ENCODE assay signal across 24 mouse cellular contexts in the genomic region with DNA sequence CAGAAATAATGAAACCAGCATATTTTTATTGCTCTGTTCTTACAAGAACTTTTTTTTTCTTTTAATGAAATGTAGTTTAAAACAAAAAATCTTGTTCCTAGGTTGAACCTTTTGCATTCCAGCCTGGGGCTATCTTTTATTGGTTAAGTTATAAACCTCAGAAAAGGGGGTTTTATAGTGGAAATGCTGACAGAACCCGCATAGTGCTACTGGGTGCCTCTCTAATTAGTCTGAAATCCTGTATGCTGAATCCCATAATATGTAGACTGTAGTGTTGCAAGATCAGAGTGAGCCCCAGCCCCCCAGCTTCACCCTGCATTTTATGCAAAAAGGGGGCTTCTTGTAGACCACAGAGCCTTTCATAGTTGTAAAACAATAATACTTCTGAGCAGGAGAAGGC.
"Had no signal": no experiment of that assay in that cellular context is flagged by ENCODE, and none has a peak within 500 bp of the region (broad histone marks: within the 10 kb centered on the region; RNA-seq: fewer than 3 reads in every experiment).

No protein-coding gene starts in this region.

- H3K27ac ChIP-seq: gastrocnemius, adult 2 months; heart, embryonic 10.5 days; hindbrain, embryonic 10.5 days; hindbrain, embryonic 12.5 days; hindbrain, embryonic 14.5 days; intestine, embryonic 15.5 days; layer of hippocampus, adult 2 months; left cerebral cortex, adult 2 months; liver, embryonic 12.5 days; liver, embryonic 14.5 days had no signal

- H3K4me1 ChIP-seq: heart, embryonic 12.5 days; intestine, embryonic 15.5 days; liver, embryonic 12.5 days had no signal

- H3K4me2 ChIP-seq: heart, embryonic 12.5 days; hindbrain, embryonic 12.5 days; hindbrain, embryonic 14.5 days; intestine, embryonic 15.5 days; limb, embryonic 15.5 days; liver, embryonic 12.5 days had no signal

- H3K27me3 ChIP-seq: heart, embryonic 12.5 days; hindbrain, embryonic 12.5 days; intestine, embryonic 15.5 days; limb, embryonic 15.5 days; liver, embryonic 12.5 days had no signal

- DNase-seq: gastrocnemius, adult 2 months; gastrocnemius, postnatal 10 days; gastrocnemius, postnatal 25 days; heart, postnatal 10 days; heart, postnatal 4 days; kidney, adult 18-20 months; kidney, adult 8-10 months; kidney, postnatal 10 days; kidney, postnatal 25 days; kidney, postnatal 4 days had no signal

- H3K9ac ChIP-seq: heart, embryonic 12.5 days; hindbrain, embryonic 12.5 days; hindbrain, embryonic 14.5 days; intestine, embryonic 15.5 days; limb, embryonic 15.5 days; liver, embryonic 12.5 days; liver, embryonic 14.5 days had no signal

- H3K9me3 ChIP-seq: heart, embryonic 10.5 days; heart, embryonic 12.5 days; hindbrain, embryonic 10.5 days; hindbrain, embryonic 12.5 days; intestine, embryonic 15.5 days; limb, embryonic 15.5 days; liver, embryonic 12.5 days had no signal

- H3K36me3 ChIP-seq: heart, embryonic 10.5 days; heart, embryonic 12.5 days; hindbrain, embryonic 10.5 days; hindbrain, embryonic 12.5 days; intestine, embryonic 15.5 days; limb, embryonic 15.5 days; liver, embryonic 12.5 days had no signal

- ATAC-seq: hindbrain, embryonic 16.5 days; inflammation-experienced regulatory T-cells, adult 6 months; intestine, embryonic 15.5 days; intestine, postnatal 0 days; liver, embryonic 12.5 days had no signal

- H3K4me3 ChIP-seq: gastrocnemius, adult 2 months; heart, embryonic 10.5 days; heart, embryonic 12.5 days; hindbrain, embryonic 10.5 days; hindbrain, embryonic 12.5 days; intestine, embryonic 15.5 days; layer of hippocampus, adult 2 months; left cerebral cortex, adult 2 months; limb, embryonic 15.5 days; liver, embryonic 12.5 days had no signal
